ENCODE assay signal across 9 mouse cellular contexts in genomic region chr13:40994487-40995263, GRCm38 (mm10). TPM values are rescaled to one million over a fixed set of nuclear protein-coding genes. Genes with fewer than 3 reads are reported as not detected.
A peak's percentile ranks its signal among the peaks of the same experiment; 100 is the strongest.
DNase-seq lines count a peak whose midpoint lies in the region; ATAC-seq and TF ChIP-seq lines count a peak whose summit lies in the region.
"Had no signal": no experiment of that assay in that cellular context is flagged by ENCODE, and none has a peak within 500 bp of the region (broad histone marks: within the 10 kb centered on the region; RNA-seq: fewer than 3 reads in every experiment).

No protein-coding gene starts in this region.

- H3K36me3 ChIP-seq in kidney, embryonic 14.5 days (ENCODE audit: control insufficient read depth, insufficient read depth, low read length), result no peaks in the 10 kb centered on the region
- H3K36me3 ChIP-seq in G1E (replicated peaks), result no peaks in the 10 kb centered on the region
- H3K36me3 ChIP-seq in hindbrain, embryonic 13.5 days, result no peaks in the 10 kb centered on the region

- peak overlapping the region; percentile 74 for H3K27ac ChIP-seq in kidney, embryonic 14.5 days (ENCODE audit: low read depth, low read length)
- H3K27ac ChIP-seq in hindbrain, embryonic 13.5 days, result no peak overlapping the region
- H3K27ac ChIP-seq: left cerebral cortex, adult 2 months had no signal

- no peak for TF ChIP-seq CTCF in G1E (IDR thresholded peaks at IDR 0.05; ENCODE audit: low read depth, low read length)

- H3K9ac ChIP-seq in kidney, embryonic 14.5 days (ENCODE audit: low read depth, low read length), result no peak overlapping the region
- peak overlapping the region; percentile 6; the same call in 1 of the 2 replicates for H3K9ac ChIP-seq in hindbrain, embryonic 13.5 days

- WGBS in kidney, embryonic 14.5 days, result 14% methylated on average over 8 of the region's 8 CpGs
- WGBS in hindbrain, embryonic 13.5 days, result 20% methylated on average over 8 of the region's 8 CpGs

- no peaks in the 10 kb centered on the region for H3K27me3 ChIP-seq in kidney, embryonic 14.5 days (ENCODE audit: control insufficient read depth, insufficient read depth, low read length)
- no peaks in the 10 kb centered on the region for H3K27me3 ChIP-seq in G1E (ENCODE audit: insufficient read depth, low read length)
- H3K27me3 ChIP-seq in hindbrain, embryonic 13.5 days, result no peaks in the 10 kb centered on the region

- H3K4me2 ChIP-seq in kidney, embryonic 14.5 days (replicated peaks; ENCODE audit: low read depth, low read length), result no peak overlapping the region; the same call in 1 of the 2 replicates
- H3K4me2 ChIP-seq in hindbrain, embryonic 13.5 days, result no peak overlapping the region

- ATAC-seq in kidney, embryonic 14.5 days (ENCODE audit: low FRiP score, low TSS enrichment), result peak; percentile 83; the same call in 1 of the 2 replicates
- peak; percentile 28; the same call in 1 of the 2 replicates for ATAC-seq in G1E (ENCODE audit: extremely low read depth, insufficient number of reproducible peaks, low FRiP score, poor library complexity, severe bottlenecking)
- no peak for ATAC-seq in hindbrain, embryonic 13.5 days (ENCODE audit: low FRiP score)

- intact Hi-C loops in left cerebral cortex, postnatal 4 days (cut with DNase I), result no loop called here
- intact Hi-C loops in left cerebral cortex, postnatal 14 days (cut with DNase I), result no loop called here

- no peaks in the 10 kb centered on the region for H3K9me3 ChIP-seq in kidney, embryonic 14.5 days (ENCODE audit: control insufficient read depth, low read length)
- H3K9me3 ChIP-seq in G1E (replicated peaks), result no peaks in the 10 kb centered on the region
- H3K9me3 ChIP-seq in hindbrain, embryonic 13.5 days, result no peaks in the 10 kb centered on the region

- peaks cover under 1% of the 10 kb centered on the region; the same call in 1 of the 2 replicates for H3K4me1 ChIP-seq in kidney, embryonic 14.5 days (ENCODE audit: control insufficient read depth, insufficient read depth, low read length)
- peaks cover 12% of the 10 kb centered on the region for H3K4me1 ChIP-seq in G1E (ENCODE audit: insufficient read depth, low read depth, low read length)
- H3K4me1 ChIP-seq in hindbrain, embryonic 13.5 days (replicated peaks), result peaks cover under 1% of the 10 kb centered on the region

- no peak for DNase-seq in kidney, adult 11 months
- no peak for DNase-seq in G1E (ENCODE audit: low spot score)
- peak; percentile 81 for DNase-seq in R1 (ENCODE audit: low read depth, low spot score)
- DNase-seq in yolk sac, embryonic 10.5 days (ENCODE audit: low spot score), result no peak
- DNase-seq in left cerebral cortex, postnatal 4 days, result no peak
- DNase-seq in left cerebral cortex, postnatal 14 days (ENCODE audit: low spot score in 2 of 2), result no peak

- no peak overlapping the region for H3K4me3 ChIP-seq in kidney, embryonic 14.5 days (ENCODE audit: low read length)
- H3K4me3 ChIP-seq in G1E (ENCODE audit: low read depth, low read length), result no peak overlapping the region
- no peak overlapping the region for H3K4me3 ChIP-seq in hindbrain, embryonic 13.5 days
- H3K4me3 ChIP-seq: left cerebral cortex, adult 2 months had no signal

RNA-seq across cellular contexts. Expression of gene Pak1ip1, which starts 6.1 kb away (rescaled TPM):
- polyA plus RNA-seq in kidney, embryonic 14.5 days (2014; fragmentation: Nextera tagmentation; extraction: Ambion mirVana), result 78.0 and 79.5 TPM in 2 replicates
- total RNA-seq in G1E (2014; fragmentation: Nextera tagmentation) (41.6 and 43.9 TPM in 2 replicates), G1E (2017) (100.0 and 101 TPM in 2 replicates)
- 25.9 and 28.6 TPM in 2 replicates for polyA plus RNA-seq in G1E (2012)
- 66.3 and 68.8 TPM in 2 replicates for polyA plus RNA-seq in hindbrain, embryonic 13.5 days (2015; fragmentation: Nextera tagmentation; extraction: Ambion mirVana)
- 10 to 100 TPM; 29.8 to 33.7 TPM for total RNA-seq in left cerebral cortex, postnatal 4 days (2021)
- 10 to 100 TPM; 35.8 to 36.9 TPM for total RNA-seq in left cerebral cortex, postnatal 14 days (2021)

RNA-seq across cellular contexts. Expression of gene Tmem14c, which starts 21.4 kb away (rescaled TPM):
- polyA plus RNA-seq in kidney, embryonic 14.5 days (2014; fragmentation: Nextera tagmentation; extraction: Ambion mirVana), result 225 and 231 TPM in 2 replicates
- 37.2 and 46.6 TPM in 2 replicates for total RNA-seq in G1E (2014; fragmentation: Nextera tagmentation)
- total RNA-seq in G1E (2017), result 152 and 179 TPM in 2 replicates
- polyA plus RNA-seq in G1E (2012), result 103 and 113 TPM in 2 replicates
- 132 and 137 TPM in 2 replicates for polyA plus RNA-seq in hindbrain, embryonic 13.5 days (2015; fragmentation: Nextera tagmentation; extraction: Ambion mirVana)
- total RNA-seq in left cerebral cortex, postnatal 4 days (2021), result 10 to 100 TPM; 56.1 to 57.2 TPM
- total RNA-seq in left cerebral cortex, postnatal 14 days (2021), result 10 to 100 TPM; 70.8 to 71.4 TPM
